Mouse (Mus musculus) C2C12 (cell line): ENCODE measurements around the gene Ndufa3.

Experiments
- CEBPB ChIP-seq: IDR thresholded peaks from one replicate; pipeline ENCODE4 v1.6.1; 2011; ENCODE audit warnings: low read depth, mild to moderate bottlenecking, control low read depth, moderate library complexity
- CTCF ChIP-seq: IDR thresholded peaks from one replicate; pipeline ENCODE4 v1.5.1; 2011; ENCODE audit not compliant: control insufficient read depth, insufficient read depth, insufficient read length

GRCm38 (mm10) chr7:3571847-3572246 lies 45.3 kb upstream of the Ndufa3 start:
- TF ChIP-seq CTCF: no peak
- no peak for TF ChIP-seq CEBPB
